Mouse (Mus musculus): ENCODE results near the gene Kmt2e.

GRCm38 (mm10) chr5:23518673-23519072, 84.4 kb downstream of the Kmt2e start:
- TF ChIP-seq CTCF (IDR thresholded peaks at IDR 0.05; ENCODE audit: insufficient read depth, low read depth, low read length) (no peak), POLR2A (IDR thresholded peaks at IDR 0.05; ENCODE audit: insufficient read depth, low read depth, low read length) (no peak)

Data from olfactory bulb, adult 2 months (tissue).